Mouse (Mus musculus): ENCODE results near the gene Rps6ka2. TPM values are rescaled to one million over a fixed set of nuclear protein-coding genes. Genes with fewer than 3 reads are reported as not detected.
A peak's percentile ranks its signal among the peaks of the same experiment; 100 is the strongest.

Rps6ka2 gene
- polyA plus RNA-seq, 1 experiment: 33.3 TPM

DNA sequence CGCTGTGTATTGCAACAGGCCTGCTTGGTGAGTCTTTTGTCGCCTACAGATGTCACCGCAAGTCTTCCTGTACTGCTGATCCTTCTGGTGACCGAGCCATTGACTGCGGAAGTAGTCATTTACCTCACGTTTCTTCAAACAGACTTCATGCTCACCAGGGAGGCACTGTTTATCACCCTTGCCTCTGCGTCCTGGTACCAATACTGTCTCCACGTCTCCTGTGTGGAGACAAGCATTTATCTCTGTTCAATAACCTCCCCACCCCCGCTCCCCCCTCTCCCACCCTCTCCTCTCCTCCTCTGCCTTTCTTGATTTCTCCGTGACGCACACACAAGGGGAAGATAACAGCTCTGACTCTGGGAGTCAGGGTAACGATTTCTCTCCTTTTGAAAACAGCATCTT is 22.0 kb upstream of the Rps6ka2 start:
- TF ChIP-seq POLR2A (IDR thresholded peaks at IDR 0.05; ENCODE audit: borderline replicate concordance, extremely low read depth, insufficient read depth, insufficient read length, poor library complexity, severe bottlenecking): no peak
- TF ChIP-seq CTCF (IDR thresholded peaks at IDR 0.05; ENCODE audit: borderline replicate concordance, extremely low read depth, insufficient read depth, insufficient read length): no peak
- peak; percentile 33 for DNase-seq (ENCODE audit: low read depth)

DNA sequence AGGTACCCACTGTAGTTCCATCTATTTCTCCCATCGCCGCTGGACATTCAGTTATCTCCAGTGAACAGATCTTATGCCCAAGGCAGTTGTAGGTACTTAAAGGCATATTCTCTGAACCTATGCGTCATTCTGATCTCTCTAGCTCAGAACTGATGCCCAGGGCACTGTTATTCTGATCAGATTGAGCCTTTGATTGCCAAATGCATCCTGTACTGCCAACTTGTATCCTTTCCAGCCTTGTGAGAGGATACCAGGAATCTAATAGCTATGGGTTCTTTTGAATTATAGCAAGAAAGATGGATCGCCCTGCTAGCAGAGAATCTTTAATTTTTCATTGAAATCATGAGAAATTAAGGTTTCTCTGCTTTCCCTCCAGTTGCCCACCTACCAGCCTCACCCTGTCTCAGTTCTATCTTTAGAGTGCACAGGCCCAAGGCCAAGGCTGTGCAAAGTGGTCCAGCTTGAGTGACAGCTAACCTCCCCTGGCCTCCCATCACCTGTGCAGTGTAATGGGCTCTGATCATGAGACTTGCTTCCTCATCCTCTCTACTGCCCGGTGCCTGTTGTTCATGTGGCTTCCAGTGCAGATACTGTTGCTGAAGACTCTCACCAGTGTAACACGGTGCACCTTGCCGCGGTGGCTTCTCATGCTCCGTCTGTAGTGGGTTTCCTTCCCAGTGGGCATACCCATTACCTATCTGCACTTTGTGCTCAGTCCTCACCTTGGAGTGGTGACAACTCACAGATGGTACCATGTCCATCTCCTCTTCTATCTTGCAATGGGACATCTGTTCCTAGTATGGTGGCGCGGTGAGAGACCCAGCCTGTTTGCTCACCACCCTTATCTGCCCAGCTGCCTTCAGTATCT is 20.4 kb upstream of the Rps6ka2 start:
- no peak for TF ChIP-seq POLR2A (IDR thresholded peaks at IDR 0.05; ENCODE audit: borderline replicate concordance, extremely low read depth, insufficient read depth, insufficient read length, poor library complexity, severe bottlenecking)
- no peak for TF ChIP-seq CTCF (IDR thresholded peaks at IDR 0.05; ENCODE audit: borderline replicate concordance, extremely low read depth, insufficient read depth, insufficient read length)
- no peak for DNase-seq (ENCODE audit: low read depth)

DNA sequence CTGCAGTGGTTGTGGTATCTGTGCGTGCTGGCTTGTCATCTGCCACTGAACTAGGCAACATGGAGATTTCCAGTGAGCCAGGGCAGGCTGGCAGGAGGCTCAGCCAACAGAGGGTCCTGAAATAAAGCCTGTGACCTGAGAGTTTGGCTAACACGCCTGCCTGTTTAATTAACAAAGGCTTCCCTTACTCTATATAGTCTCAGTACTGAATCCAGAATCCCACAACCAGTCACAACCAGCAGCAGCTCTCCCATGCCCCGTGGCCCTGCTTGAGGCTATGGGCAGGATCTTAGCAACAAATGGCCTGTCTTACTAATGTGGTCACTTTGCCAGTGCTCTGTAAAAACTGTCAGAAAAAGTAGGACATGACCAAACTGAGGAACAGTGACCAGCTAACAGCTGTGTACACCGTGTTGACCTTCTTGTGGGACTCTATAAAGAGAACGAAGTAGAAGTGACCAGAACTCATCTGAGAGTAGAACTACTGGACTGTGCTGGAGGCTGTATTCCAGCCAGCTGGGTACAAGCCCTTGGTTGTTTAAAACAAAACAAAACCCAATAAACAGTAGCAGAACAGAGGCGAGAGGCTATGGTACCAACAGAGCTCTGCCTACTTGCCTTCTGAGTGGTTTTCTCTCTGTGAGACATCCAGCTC is 18.3 kb upstream of the Rps6ka2 start:
- no peak for TF ChIP-seq POLR2A (IDR thresholded peaks at IDR 0.05; ENCODE audit: borderline replicate concordance, extremely low read depth, insufficient read depth, insufficient read length, poor library complexity, severe bottlenecking)
- TF ChIP-seq CTCF (IDR thresholded peaks at IDR 0.05; ENCODE audit: borderline replicate concordance, extremely low read depth, insufficient read depth, insufficient read length): no peak

DNA sequence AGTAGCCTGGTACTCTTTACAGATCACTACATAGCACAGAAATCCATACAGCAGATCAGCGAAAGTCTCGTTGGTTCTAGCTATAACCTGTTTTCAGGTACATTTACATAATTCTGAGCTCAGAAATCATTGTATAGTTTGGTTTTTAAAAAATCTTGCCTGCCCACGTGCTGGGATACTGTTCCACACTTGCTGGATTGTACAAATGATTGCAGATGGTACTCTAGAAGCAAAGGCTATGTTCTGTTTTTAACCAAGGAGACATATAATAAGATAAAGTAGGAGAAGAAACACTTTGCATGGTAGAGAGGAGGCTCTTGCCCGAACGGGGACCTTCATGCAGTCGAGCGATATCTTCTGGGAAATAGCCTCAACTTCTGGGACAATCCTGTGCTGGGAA is 17.3 kb upstream of the Rps6ka2 start:
- TF ChIP-seq POLR2A (IDR thresholded peaks at IDR 0.05; ENCODE audit: borderline replicate concordance, extremely low read depth, insufficient read depth, insufficient read length, poor library complexity, severe bottlenecking) (no peak), CTCF (IDR thresholded peaks at IDR 0.05; ENCODE audit: borderline replicate concordance, extremely low read depth, insufficient read depth, insufficient read length) (no peak)
- DNase-seq (ENCODE audit: low read depth): no peak

More for the DNA sequence above, 18.3 kb upstream of the Rps6ka2 start:
- peak; percentile 50 for DNase-seq (ENCODE audit: low read depth)

DNA sequence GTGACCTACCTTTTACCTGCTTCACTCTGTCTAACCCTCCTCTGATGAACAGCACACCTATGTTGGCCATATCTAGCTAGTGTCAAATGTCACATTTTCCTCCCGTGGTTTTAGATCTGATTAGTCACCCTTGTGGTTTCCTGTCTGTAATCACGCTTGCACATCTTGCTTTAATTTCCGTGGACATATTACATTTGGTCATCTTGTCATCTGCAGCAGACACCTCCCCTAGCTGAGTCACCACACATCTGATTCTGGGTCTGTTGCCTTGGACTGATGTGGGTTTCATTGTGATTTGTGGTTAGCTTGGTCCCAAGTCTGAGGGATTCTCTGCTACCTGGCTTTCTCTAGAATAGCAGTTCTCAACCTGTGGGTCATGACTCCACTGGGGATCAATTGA is 6.0 kb upstream of the Rps6ka2 start:
- TF ChIP-seq CTCF (IDR thresholded peaks at IDR 0.05; ENCODE audit: borderline replicate concordance, extremely low read depth, insufficient read depth, insufficient read length) (no peak), POLR2A (IDR thresholded peaks at IDR 0.05; ENCODE audit: borderline replicate concordance, extremely low read depth, insufficient read depth, insufficient read length, poor library complexity, severe bottlenecking) (no peak)
- DNase-seq (ENCODE audit: low read depth): no peak

DNA sequence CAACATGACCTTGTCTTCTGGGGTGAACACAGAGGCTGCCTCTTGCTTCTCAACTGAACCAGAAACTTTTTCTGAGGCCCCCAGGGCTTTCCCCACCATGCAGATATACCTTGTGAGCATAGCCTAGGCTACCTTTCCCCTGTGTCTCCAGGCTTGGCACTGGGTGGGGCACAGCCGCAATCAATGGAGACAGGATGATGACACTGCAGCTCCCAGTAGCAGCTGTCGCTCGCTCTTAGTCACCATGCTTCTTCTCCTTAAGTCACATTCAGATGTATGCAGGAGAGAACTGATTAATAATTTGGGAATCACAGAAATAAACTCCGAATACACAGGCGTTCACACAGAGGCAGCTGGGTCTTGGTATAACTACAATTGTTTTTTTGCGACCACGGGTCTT is 4.4 kb upstream of the Rps6ka2 start:
- no peak for TF ChIP-seq POLR2A (IDR thresholded peaks at IDR 0.05; ENCODE audit: borderline replicate concordance, extremely low read depth, insufficient read depth, insufficient read length, poor library complexity, severe bottlenecking)
- no peak for TF ChIP-seq CTCF (IDR thresholded peaks at IDR 0.05; ENCODE audit: borderline replicate concordance, extremely low read depth, insufficient read depth, insufficient read length)
- DNase-seq (ENCODE audit: low read depth): no peak

DNA sequence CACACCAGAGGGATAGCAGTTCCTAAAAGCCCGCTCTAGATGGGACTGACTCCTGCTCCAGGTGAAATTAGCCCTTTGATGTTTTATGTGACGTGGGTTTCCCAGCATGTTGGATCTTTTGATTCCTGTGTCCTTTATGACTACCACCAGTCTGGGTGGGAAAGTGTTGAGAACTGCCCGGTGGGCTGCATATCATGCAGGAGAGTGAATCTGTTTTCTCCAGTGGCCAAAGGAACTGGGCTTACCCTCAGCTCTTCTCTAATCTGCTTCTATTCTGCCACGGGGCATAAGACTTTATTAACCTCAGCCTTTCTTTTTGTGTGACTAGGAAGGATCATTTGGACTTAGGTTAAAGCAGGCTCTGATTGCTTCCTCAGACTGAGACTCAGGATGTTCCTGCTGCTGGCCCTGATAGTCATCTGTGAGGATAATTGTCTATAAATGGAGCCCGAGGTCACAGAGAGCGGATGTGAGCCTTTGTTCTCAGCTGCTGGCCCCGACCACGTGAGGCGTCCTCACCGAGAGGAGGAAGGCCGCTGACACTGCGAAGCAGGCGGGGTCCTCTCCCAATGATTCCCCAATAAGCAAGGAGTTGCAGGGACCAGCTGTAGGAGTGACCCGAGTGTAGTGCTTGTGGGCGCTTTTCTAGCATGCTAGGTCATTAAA is 821 bp upstream of the Rps6ka2 start:
- TF ChIP-seq CTCF (IDR thresholded peaks at IDR 0.05; ENCODE audit: borderline replicate concordance, extremely low read depth, insufficient read depth, insufficient read length): no peak
- TF ChIP-seq POLR2A (IDR thresholded peaks at IDR 0.05; ENCODE audit: borderline replicate concordance, extremely low read depth, insufficient read depth, insufficient read length, poor library complexity, severe bottlenecking): no peak
- no peak for DNase-seq (ENCODE audit: low read depth)

DNA sequence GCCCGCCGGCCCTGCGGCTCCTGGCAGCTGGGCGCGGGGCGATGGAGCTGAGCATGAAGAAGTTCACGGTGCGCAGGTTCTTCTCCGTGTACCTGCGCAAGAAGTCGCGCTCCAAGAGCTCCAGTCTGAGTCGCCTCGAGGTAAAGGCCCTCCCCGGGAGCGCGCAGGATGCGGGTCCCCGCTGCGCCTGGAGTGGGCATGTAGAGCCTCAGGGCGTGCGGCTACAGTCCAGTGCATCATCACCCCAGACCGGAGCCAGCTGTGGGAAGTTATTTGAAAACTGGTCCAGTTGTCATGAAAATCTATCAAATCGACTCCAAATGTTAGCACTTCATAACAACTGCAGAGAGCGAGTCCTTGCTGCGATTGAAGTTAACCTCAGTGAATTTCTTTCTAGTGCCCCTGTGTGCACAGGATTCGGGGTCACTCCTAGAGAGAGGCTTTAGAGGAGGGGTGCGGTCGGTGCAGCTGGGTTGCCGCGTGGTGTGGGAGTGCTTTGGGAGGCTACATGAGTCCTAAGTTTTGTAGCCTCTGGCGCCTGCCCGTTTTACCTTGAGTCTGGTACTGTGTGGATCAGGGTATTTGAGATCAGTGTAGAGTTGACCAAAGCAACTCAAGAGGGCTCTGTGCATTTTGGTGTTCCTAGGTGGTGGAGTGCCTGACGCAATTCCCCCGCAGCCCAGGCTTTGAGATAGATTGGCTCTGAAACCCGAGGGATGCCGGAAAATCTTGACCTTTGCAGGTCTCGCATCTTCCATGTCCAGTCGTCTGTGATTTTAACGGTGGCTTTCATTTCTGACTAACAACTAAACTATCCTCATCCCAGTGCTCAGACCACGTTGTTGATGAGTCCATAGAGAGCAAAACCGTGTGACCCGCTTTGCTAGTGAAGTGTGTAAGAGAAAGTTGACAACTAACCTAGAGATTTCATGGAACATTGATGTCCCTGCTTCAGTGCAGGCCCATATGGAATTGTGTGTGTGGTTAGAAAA is 685 bp downstream of the Rps6ka2 start:
- DNase-seq (ENCODE audit: low read depth): peak; percentile 24
- TF ChIP-seq CTCF (IDR thresholded peaks at IDR 0.05; ENCODE audit: borderline replicate concordance, extremely low read depth, insufficient read depth, insufficient read length) (no peak), POLR2A (IDR thresholded peaks at IDR 0.05; ENCODE audit: borderline replicate concordance, extremely low read depth, insufficient read depth, insufficient read length, poor library complexity, severe bottlenecking) (no peak)

DNA sequence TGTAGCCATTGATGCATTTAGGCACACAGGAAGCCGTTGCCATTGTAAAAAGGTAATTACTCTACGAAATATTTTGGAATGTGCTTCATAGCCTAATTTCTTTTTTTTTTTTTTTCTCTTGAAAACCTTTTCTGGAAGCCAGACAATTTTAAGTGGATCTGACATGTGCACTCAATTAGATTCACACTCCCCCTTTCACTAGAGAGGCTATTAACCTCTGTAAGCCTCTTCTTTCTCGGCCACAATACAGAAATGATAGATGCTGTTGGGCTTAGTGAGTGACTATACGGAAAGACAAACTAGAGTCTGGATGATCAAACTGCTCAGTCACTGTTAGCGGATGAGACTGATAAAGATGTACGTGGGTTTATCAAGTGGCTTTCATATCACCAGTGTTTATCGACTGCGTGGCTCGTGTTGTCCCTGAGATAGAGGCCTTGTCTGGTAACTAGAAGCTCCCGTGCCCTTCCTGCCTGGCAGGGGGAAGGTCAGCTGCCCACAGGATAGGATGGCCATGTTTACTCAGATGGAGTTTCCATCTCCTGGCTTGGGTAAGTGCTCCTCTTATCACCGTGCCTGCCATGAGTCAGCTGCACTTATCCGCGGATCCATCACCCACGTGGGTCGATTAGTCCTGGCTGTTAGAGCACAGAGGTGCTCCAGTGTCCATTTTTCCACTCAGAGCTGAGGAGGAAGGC is 3.6 kb downstream of the Rps6ka2 start:
- TF ChIP-seq POLR2A (IDR thresholded peaks at IDR 0.05; ENCODE audit: borderline replicate concordance, extremely low read depth, insufficient read depth, insufficient read length, poor library complexity, severe bottlenecking) (no peak), CTCF (IDR thresholded peaks at IDR 0.05; ENCODE audit: borderline replicate concordance, extremely low read depth, insufficient read depth, insufficient read length) (no peak)
- DNase-seq (ENCODE audit: low read depth): no peak

DNA sequence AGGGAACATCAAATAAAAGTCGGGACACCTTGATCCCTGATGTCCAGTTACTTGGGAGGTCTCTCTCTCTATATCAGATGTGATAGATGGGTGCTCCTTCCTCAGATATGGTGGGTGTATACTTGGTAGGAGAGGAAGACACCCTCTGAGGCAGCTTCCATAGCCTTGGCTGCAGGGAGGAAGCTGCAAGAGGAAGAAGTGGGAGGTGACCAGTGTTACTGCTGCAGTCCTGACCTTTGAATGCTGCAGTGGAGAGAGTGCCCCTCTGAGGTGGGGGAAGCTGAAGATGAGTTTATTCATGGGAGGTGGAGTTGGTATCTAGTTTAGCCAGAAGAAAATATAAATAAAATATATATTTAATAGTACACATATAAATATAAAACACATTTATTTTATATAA is 5.4 kb downstream of the Rps6ka2 start:
- TF ChIP-seq POLR2A (IDR thresholded peaks at IDR 0.05; ENCODE audit: borderline replicate concordance, extremely low read depth, insufficient read depth, insufficient read length, poor library complexity, severe bottlenecking): no peak
- no peak for TF ChIP-seq CTCF (IDR thresholded peaks at IDR 0.05; ENCODE audit: borderline replicate concordance, extremely low read depth, insufficient read depth, insufficient read length)
- no peak for DNase-seq (ENCODE audit: low read depth)
